Mouse (Mus musculus) neural tube, embryonic 12.5 days (tissue): ENCODE measurements at regions not wholly inside any gene's neighbourhood (a gene's known extent, or its start where the extent isn't known, plus 50 kb on each side); places are given as distances from the start of the nearest gene placed in this dataset.

ENCODE experiments used
- ATAC-seq: fragments of 200-750 bp; cut with Nextera tagmentation; 2 replicates; pipeline ENCODE4 v1.8.0; 2017; ENCODE audit warnings: low read depth, mild to moderate bottlenecking, moderate TSS enrichment, moderate library complexity; ENCODE audit not compliant: low FRiP score
- H3K27ac ChIP-seq: fragments of 300-500 bp; sonication (generic); 2 replicates; pipeline ENCODE4 v1.5.1; 2016
- H3K27me3 ChIP-seq: fragments of 300-500 bp; sonication (generic); replicated peaks from 2 replicates; pipeline ENCODE4 v1.6.1; 2016; ENCODE audit warnings: mild to moderate bottlenecking
- H3K36me3 ChIP-seq: fragments of 300-500 bp; sonication (generic); 2 replicates; pipeline ENCODE4 v1.6.1; 2016; ENCODE audit warnings: mild to moderate bottlenecking
- H3K4me1 ChIP-seq: fragments of 300-500 bp; sonication (generic); 2 replicates; pipeline ENCODE4 v1.6.1; 2016
- H3K4me2 ChIP-seq: fragments of 300-500 bp; sonication (generic); replicated peaks from 2 replicates; pipeline ENCODE4 v1.6.1; 2016; ENCODE audit warnings: mild to moderate bottlenecking
- H3K4me3 ChIP-seq: fragments of 300-500 bp; sonication (generic); 2 replicates; pipeline ENCODE4 v1.5.1; 2016
- H3K9ac ChIP-seq: fragments of 300-500 bp; sonication (generic); 2 replicates; pipeline ENCODE4 v1.6.1; 2016; ENCODE audit warnings: mild to moderate bottlenecking
- H3K9me3 ChIP-seq: fragments of 300-500 bp; sonication (generic); 2 replicates; pipeline ENCODE4 v1.6.1; 2016; ENCODE audit warnings: mild to moderate bottlenecking
- WGBS: fragments of 180-500 bp; shearing (Covaris S2); methylation state at CpG from one replicate; pipeline ENCODE4 v1.1.7; 2016; 5-methylcytosine and 5-hydroxymethylcytosine counted together

- 0 out of 2 replicates have a peak, but pooled peaks cover 3% of the 10 kb centered on the region for H3K9me3 ChIP-seq
- no peaks in the 10 kb centered on the region for H3K36me3 ChIP-seq
- no peak overlapping the region for H3K4me2 ChIP-seq
- H3K27me3 ChIP-seq: 0 out of 2 replicates have a peak, but pooled peaks cover 3% of the 10 kb centered on the region
- WGBS: 73% methylated on average over 4 of the region's 4 CpGs
- no peak overlapping the region for H3K27ac ChIP-seq
- no peaks in the 10 kb centered on the region for H3K4me1 ChIP-seq
- H3K9ac ChIP-seq: no peak overlapping the region
- ATAC-seq: no peak
- no peak overlapping the region for H3K4me3 ChIP-seq
Measured at GRCm38 (mm10) chr8:115515647-115516046, 191.9 kb downstream of the Maf start.

GRCm38 (mm10) chr8:115514485-115514884 is 193.1 kb downstream of the Maf start:
- Histone ChIP-seq H3K9me3 (no peaks in the 10 kb centered on the region), H3K4me3 (no peak overlapping the region), H3K4me1 (no peaks in the 10 kb centered on the region), H3K9ac (no peak overlapping the region), H3K27ac (no peak overlapping the region), H3K36me3 (no peaks in the 10 kb centered on the region), H3K27me3 (0 out of 2 replicates have a peak, but pooled peaks cover 3% of the 10 kb centered on the region), H3K4me2 (no peak overlapping the region)
- WGBS: 83% methylated on average over 3 of the region's 3 CpGs
- ATAC-seq: no peak

- H3K4me3 ChIP-seq: no peak overlapping the region
- H3K4me2 ChIP-seq: no peak overlapping the region
- WGBS: 95% methylated on average over 4 of the region's 4 CpGs
- H3K27me3 ChIP-seq: no peaks in the 10 kb centered on the region
- H3K9me3 ChIP-seq: no peaks in the 10 kb centered on the region
- no peak overlapping the region for H3K27ac ChIP-seq
- H3K9ac ChIP-seq: no peak overlapping the region
- ATAC-seq: no peak
- H3K4me1 ChIP-seq: no peaks in the 10 kb centered on the region
- H3K36me3 ChIP-seq: no peaks in the 10 kb centered on the region
Measured at GRCm38 (mm10) chr8:115507180-115507579, 200.4 kb downstream of the Maf start.

- ATAC-seq: no peak
- H3K4me1 ChIP-seq: no peaks in the 10 kb centered on the region
- 83% methylated on average over 10 of the region's 10 CpGs for WGBS
Measured at GRCm38 (mm10) chr8:115506741-115507140, 200.9 kb downstream of the Maf start.

GRCm38 (mm10) chr8:115496016-115496415 is 211.6 kb downstream of the Maf start:
- no peaks in the 10 kb centered on the region for H3K27me3 ChIP-seq

More at GRCm38 (mm10) chr8:115506741-115507140, 200.9 kb downstream of the Maf start:
- Histone ChIP-seq H3K27me3 (no peaks in the 10 kb centered on the region), H3K4me2 (no peak overlapping the region), H3K27ac (no peak overlapping the region), H3K9ac (no peak overlapping the region), H3K36me3 (no peaks in the 10 kb centered on the region), H3K4me3 (no peak overlapping the region), H3K9me3 (no peaks in the 10 kb centered on the region)

GRCm38 (mm10) chr8:115494353-115494752 is 213.2 kb downstream of the Maf start:
- 89% methylated on average over 8 of the region's 8 CpGs for WGBS
- no peaks in the 10 kb centered on the region for H3K27me3 ChIP-seq
- ATAC-seq: no peak
- H3K36me3 ChIP-seq: no peaks in the 10 kb centered on the region
- no peak overlapping the region for H3K4me2 ChIP-seq
- H3K4me1 ChIP-seq: no peaks in the 10 kb centered on the region
- H3K4me3 ChIP-seq: no peak overlapping the region
- no peak overlapping the region for H3K9ac ChIP-seq
- H3K9me3 ChIP-seq: no peaks in the 10 kb centered on the region
- H3K27ac ChIP-seq: no peak overlapping the region

More at GRCm38 (mm10) chr8:115496016-115496415, 211.6 kb downstream of the Maf start:
- Histone ChIP-seq H3K4me2 (no peak overlapping the region), H3K27ac (no peak overlapping the region), H3K4me3 (no peak overlapping the region), H3K9me3 (no peaks in the 10 kb centered on the region), H3K36me3 (no peaks in the 10 kb centered on the region), H3K4me1 (no peaks in the 10 kb centered on the region), H3K9ac (no peak overlapping the region)
- 86% methylated on average over 1 of the region's 1 CpGs for WGBS
- ATAC-seq: no peak

- WGBS: 42% methylated on average over 3 of the region's 3 CpGs
- Histone ChIP-seq H3K4me2 (no peak overlapping the region), H3K9me3 (no peaks in the 10 kb centered on the region)
Measured at GRCm38 (mm10) chr8:115486904-115487303, 220.7 kb downstream of the Maf start.

GRCm38 (mm10) chr8:115481136-115481535 is 226.5 kb downstream of the Maf start:
- Histone ChIP-seq H3K9me3 (no peaks in the 10 kb centered on the region), H3K4me1 (peaks cover 4% of the 10 kb centered on the region; the same call in 1 of the 2 replicates), H3K27ac (no peak overlapping the region), H3K4me3 (no peak overlapping the region), H3K27me3 (no peaks in the 10 kb centered on the region), H3K9ac (no peak overlapping the region), H3K4me2 (no peak overlapping the region), H3K36me3 (no peaks in the 10 kb centered on the region)
- no peak for ATAC-seq
- 56% methylated on average over 7 of the region's 7 CpGs for WGBS

More at GRCm38 (mm10) chr8:115486904-115487303, 220.7 kb downstream of the Maf start:
- H3K4me1 ChIP-seq: no peaks in the 10 kb centered on the region
- H3K9ac ChIP-seq: no peak overlapping the region
- no peak for ATAC-seq
- H3K27ac ChIP-seq: no peak overlapping the region
- no peaks in the 10 kb centered on the region for H3K27me3 ChIP-seq
- H3K4me3 ChIP-seq: no peak overlapping the region
- H3K36me3 ChIP-seq: no peaks in the 10 kb centered on the region

GRCm38 (mm10) chr8:115478406-115479060 is 229.1 kb downstream of the Maf start:
- no peak for ATAC-seq
- 90% methylated on average over 11 of the region's 11 CpGs for WGBS
- H3K36me3 ChIP-seq: no peaks in the 10 kb centered on the region
- H3K27ac ChIP-seq: no peak overlapping the region
- no peaks in the 10 kb centered on the region for H3K27me3 ChIP-seq
- no peaks in the 10 kb centered on the region for H3K9me3 ChIP-seq
- no peak overlapping the region for H3K4me2 ChIP-seq
- peaks cover 4% of the 10 kb centered on the region; the same call in 1 of the 2 replicates for H3K4me1 ChIP-seq
- no peak overlapping the region for H3K4me3 ChIP-seq
- H3K9ac ChIP-seq: no peak overlapping the region

- H3K27me3 ChIP-seq: no peaks in the 10 kb centered on the region
- no peaks in the 10 kb centered on the region for H3K36me3 ChIP-seq
- no peaks in the 10 kb centered on the region for H3K9me3 ChIP-seq
- ATAC-seq: no peak
- 91% methylated on average over 9 of the region's 9 CpGs for whole genome bisulfite sequencing
- H3K4me1 ChIP-seq: peaks cover 2% of the 10 kb centered on the region; the same call in 1 of the 2 replicates
- no peak overlapping the region for H3K27ac ChIP-seq
- H3K9ac ChIP-seq: no peak overlapping the region
- H3K4me3 ChIP-seq: no peak overlapping the region
- no peak overlapping the region for H3K4me2 ChIP-seq
Measured at GRCm38 (mm10) chr8:115476071-115476470, 231.5 kb downstream of the Maf start.

- no peak overlapping the region for H3K4me3 ChIP-seq
- no peaks in the 10 kb centered on the region for H3K36me3 ChIP-seq
- 75% methylated on average over 10 of the region's 10 CpGs for WGBS
- no peak for ATAC-seq
- H3K9ac ChIP-seq: no peak overlapping the region
- H3K4me1 ChIP-seq: no peaks in the 10 kb centered on the region
- H3K27ac ChIP-seq: no peak overlapping the region
- H3K9me3 ChIP-seq: no peaks in the 10 kb centered on the region
- no peak overlapping the region for H3K4me2 ChIP-seq
- H3K27me3 ChIP-seq: no peaks in the 10 kb centered on the region
Measured at GRCm38 (mm10) chr8:115475156-115475555, 232.4 kb downstream of the Maf start.

GRCm38 (mm10) chr8:115473974-115474373 is 233.6 kb downstream of the Maf start:
- Histone ChIP-seq H3K9me3 (no peaks in the 10 kb centered on the region), H3K4me3 (no peak overlapping the region), H3K27me3 (no peaks in the 10 kb centered on the region), H3K4me1 (no peaks in the 10 kb centered on the region), H3K4me2 (no peak overlapping the region), H3K36me3 (no peaks in the 10 kb centered on the region), H3K27ac (no peak overlapping the region), H3K9ac (no peak overlapping the region)
- WGBS: 74% methylated on average over 8 of the region's 8 CpGs
- ATAC-seq: no peak

GRCm38 (mm10) chr8:115466553-115466952 is 241.0 kb downstream of the Maf start:
- H3K27ac ChIP-seq: no peak overlapping the region
- H3K9me3 ChIP-seq: no peaks in the 10 kb centered on the region
- no peaks in the 10 kb centered on the region for H3K36me3 ChIP-seq
- no peak overlapping the region for H3K9ac ChIP-seq
- no peak overlapping the region for H3K4me3 ChIP-seq
- 37% methylated on average over 9 of the region's 9 CpGs for WGBS
- no peak for ATAC-seq
- H3K27me3 ChIP-seq: no peaks in the 10 kb centered on the region
- no peak overlapping the region for H3K4me2 ChIP-seq
- H3K4me1 ChIP-seq: 0 out of 2 replicates have a peak, but pooled peaks cover 6% of the 10 kb centered on the region
